Mouse (Mus musculus) thymus, adult 2 months (tissue): ENCODE data around the gene Tmem126a.

Experiments
- CTCF ChIP-seq: fragments of 200-500 bp; IDR thresholded peaks from 2 replicates; pipeline ENCODE4 v1.5.1; 2012; ENCODE audit warnings: mild to moderate bottlenecking, control low read depth, low read length, moderate library complexity, borderline replicate concordance; ENCODE audit not compliant: control insufficient read depth, poor library complexity, insufficient read depth; ENCODE audit errors: extremely low read depth
- POLR2A ChIP-seq: fragments of 200-500 bp; IDR thresholded peaks from 2 replicates; pipeline ENCODE4 v1.6.1; 2012; ENCODE audit warnings: mild to moderate bottlenecking, low read length, control low read depth, moderate library complexity; ENCODE audit not compliant: control insufficient read depth, poor library complexity, insufficient read depth; ENCODE audit errors: extremely low read depth

DNA sequence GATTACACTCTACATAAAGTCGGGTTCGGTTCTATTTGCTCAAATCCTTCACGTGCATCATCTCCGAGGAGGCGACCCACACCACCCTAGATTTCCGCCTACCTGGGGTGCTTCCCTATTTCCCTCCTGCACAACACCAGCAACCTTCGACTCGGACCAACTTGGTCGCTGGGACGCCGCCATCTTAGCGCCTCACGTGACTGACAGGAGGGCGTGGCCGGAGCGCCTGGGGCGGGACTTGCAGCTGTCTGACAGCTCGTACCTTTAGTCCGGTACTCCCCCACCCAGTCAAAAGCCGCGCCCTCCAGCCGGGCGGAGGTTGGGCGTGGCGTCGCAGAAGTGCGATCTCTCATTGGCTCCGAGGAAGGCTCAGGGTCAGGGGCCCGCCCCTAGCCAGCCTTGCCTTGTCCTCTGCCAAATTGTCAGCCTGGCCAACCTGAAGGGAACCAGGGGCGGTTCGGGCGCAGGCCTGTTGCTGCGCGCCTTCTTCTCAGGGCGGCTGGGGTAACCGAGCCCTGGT, 18.8 kb upstream of the Tmem126a start, which contains the start of gene Tmem126b:
- TF ChIP-seq CTCF (no peak), POLR2A (peak; percentile 86)
